Mouse (Mus musculus): ENCODE data around the gene Jak1. TPM values are rescaled to one million over a fixed set of nuclear protein-coding genes. Genes with fewer than 3 reads are reported as not detected.

The Jak1 gene
- 45.2 and 55.1 TPM in 2 replicates for polyA plus RNA-seq (2012; rRNA removed)

DNA sequence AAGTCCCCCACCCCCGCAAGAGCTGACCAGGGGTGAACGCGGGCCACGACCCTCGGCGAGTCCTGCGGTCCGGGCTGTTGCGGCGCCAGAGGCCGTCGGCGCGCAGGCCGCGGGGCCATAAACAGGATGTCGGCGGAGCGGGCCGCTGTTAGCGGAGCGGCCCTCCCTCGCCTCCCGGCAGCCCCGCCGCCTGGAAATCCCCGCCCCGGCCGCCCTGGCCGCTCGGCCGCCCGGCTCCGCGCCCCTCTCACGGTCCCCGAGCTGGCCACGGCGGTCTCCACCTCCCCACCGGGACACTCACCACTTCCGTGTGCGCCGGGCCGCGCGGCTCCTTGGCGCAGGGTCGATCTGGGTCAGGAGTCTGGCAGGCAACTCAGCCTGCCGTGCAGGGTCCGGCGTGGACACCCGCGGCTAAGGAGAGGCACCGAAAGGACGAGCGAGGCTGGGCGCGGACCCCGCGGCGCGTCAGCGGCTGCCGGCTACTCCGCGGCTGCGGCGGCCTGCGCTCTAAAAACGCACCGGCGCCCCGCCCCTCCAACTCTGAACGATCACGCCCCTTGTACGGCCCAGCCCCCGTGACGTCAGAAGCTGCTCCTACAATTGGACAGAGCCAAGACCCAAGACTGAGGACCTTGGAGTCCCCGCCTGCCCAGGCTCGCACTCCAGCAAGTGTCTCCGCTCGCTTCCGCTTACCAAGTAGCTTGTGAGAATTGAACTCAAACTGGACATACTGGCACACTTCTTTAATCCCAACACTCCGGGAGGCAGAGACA lies at the start of gene Jak1:
TSS of gene Jak1 (minus strand) at position 542 of the 773 bp plus-strand sequence.
- DNase-seq: peak; percentile 99
- TF ChIP-seq POLR2A (IDR thresholded peaks at IDR 0.05; ENCODE audit: borderline replicate concordance, extremely low read depth, low read depth, low read length): peak; percentile 97
- no peak for TF ChIP-seq CTCF (IDR thresholded peaks at IDR 0.05; ENCODE audit: insufficient read depth, low read length)
- WGBS: under 1% methylated on average over 73 of the region's 84 CpGs
- Histone ChIP-seq H3K4me3 (replicated peaks; ENCODE audit: extremely low read depth, low read depth, low read length) (peak within 1 kb of the TSS; percentile 89), H3K4me1 (ENCODE audit: control insufficient read depth, insufficient read depth, low read length) (peaks cover 15% of the 10 kb centered on the region)

DNA sequence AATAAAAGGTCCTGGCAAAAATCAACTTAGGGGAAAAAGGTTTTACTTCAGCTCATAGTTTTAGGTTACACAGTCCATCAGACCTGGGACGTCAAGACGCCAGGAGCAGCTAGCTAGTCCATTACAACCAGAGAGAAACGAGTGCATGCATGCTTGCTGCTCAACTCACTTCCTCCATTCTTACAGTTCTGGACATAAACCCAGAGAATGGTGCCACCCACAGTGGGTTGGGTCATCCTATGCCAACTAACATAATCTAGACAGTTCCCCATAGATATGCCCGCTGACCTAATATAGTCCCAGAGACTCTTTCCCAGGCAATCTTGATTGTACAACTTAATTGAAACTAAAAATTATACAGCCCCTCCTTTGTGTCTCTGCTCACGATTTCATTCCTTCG lies 47.0 kb upstream of the Jak1 start:
- TF ChIP-seq POLR2A (IDR thresholded peaks at IDR 0.05; ENCODE audit: borderline replicate concordance, extremely low read depth, low read depth, low read length): no peak
- no peak for TF ChIP-seq CTCF (IDR thresholded peaks at IDR 0.05; ENCODE audit: insufficient read depth, low read length)
- Histone ChIP-seq H3K4me3 (replicated peaks; ENCODE audit: extremely low read depth, low read depth, low read length) (no peak overlapping the region), H3K4me1 (ENCODE audit: control insufficient read depth, insufficient read depth, low read length) (no peaks in the 10 kb centered on the region)
- DNase-seq: no peak
- WGBS: 77% methylated on average over 6 of the region's 6 CpGs

DNA sequence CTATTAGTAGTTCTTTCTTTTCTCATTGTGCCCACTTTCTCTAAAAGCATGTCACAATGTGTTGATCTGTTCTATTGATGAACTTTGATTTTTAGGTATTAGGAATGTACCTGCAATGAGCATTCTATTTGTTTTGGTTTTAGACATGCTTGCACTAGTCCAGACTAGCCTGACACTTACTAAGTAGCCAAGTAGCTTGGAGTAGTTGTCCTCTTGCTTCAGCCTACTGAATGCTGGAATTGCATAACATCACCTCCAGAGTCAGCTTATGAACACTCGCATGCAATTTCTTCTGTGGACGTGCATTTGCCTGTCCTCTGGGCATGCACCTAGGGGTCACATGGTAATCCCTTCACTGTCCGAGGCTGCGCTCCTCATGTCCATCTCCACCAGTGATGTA lies 43.1 kb upstream of the Jak1 start:
- no peak for DNase-seq
- Histone ChIP-seq H3K4me1 (ENCODE audit: control insufficient read depth, insufficient read depth, low read length) (no peaks in the 10 kb centered on the region), H3K4me3 (replicated peaks; ENCODE audit: extremely low read depth, low read depth, low read length) (no peak overlapping the region)
- TF ChIP-seq POLR2A (IDR thresholded peaks at IDR 0.05; ENCODE audit: borderline replicate concordance, extremely low read depth, low read depth, low read length) (no peak), CTCF (IDR thresholded peaks at IDR 0.05; ENCODE audit: insufficient read depth, low read length) (no peak)
- 86% methylated on average over 4 of the region's 4 CpGs for WGBS

DNA sequence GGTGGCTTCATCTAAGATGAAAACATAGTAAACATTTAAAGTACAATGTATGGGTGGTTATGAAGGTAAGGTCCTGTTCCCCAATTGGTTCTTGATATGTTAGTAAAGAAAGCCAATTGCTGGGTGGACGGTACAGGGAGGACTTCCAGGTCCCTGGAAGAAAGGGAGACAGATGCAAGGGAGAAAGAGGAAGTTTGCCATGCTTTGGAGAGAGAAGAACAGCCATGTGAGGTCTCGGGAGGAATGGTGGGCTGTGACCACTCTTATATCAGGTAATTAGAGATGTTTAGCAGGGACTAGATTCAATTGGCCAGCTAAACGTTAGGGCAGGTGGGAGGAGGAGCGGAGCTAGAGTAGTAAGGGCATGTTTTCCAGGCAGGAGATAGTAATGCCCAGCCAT lies 42.2 kb upstream of the Jak1 start:
- Histone ChIP-seq H3K4me1 (ENCODE audit: control insufficient read depth, insufficient read depth, low read length) (no peaks in the 10 kb centered on the region), H3K4me3 (replicated peaks; ENCODE audit: extremely low read depth, low read depth, low read length) (no peak overlapping the region)
- no peak for TF ChIP-seq POLR2A (IDR thresholded peaks at IDR 0.05; ENCODE audit: borderline replicate concordance, extremely low read depth, low read depth, low read length)
- 78% methylated on average over 4 of the region's 4 CpGs for WGBS
- no peak for DNase-seq

DNA sequence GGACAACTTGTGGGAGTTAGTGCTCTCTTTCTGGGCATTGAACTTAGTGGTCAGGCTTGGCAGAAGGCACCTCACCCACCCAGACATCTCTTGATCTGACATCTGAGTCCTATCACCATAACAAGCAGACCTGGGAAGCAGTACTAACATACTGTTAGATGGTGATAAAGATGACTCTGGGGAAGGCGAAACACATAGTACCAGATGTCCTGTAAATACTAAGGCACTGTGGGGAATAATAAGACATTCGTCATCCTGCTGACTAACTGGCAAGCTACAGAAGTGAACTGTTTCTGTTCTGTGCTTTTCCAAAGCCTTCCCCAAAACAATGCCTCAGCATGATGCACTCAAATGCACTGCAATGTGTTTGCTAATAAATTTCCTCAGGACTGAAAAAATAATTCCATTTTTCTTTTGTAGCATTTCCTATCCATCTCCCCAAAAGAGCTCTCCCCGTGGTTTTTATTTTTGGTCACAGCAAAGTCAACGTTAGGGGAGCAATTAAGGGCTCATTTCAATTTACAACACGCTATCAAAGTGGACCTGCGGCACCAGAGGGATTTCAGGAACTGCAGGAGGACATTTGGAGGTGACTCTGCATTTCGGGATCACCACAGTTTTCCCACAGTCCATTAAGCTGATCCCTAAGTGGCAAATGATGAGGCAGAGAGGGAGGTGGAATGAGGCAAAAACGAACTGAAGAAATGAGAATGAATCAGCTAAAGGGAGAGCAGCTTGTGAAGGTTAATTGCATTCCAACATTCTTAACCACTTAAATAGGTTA lies 41.2 kb upstream of the Jak1 start:
- DNase-seq: no peak
- TF ChIP-seq CTCF (IDR thresholded peaks at IDR 0.05; ENCODE audit: insufficient read depth, low read length) (no peak), POLR2A (IDR thresholded peaks at IDR 0.05; ENCODE audit: borderline replicate concordance, extremely low read depth, low read depth, low read length) (no peak)
- no peaks in the 10 kb centered on the region for H3K4me1 ChIP-seq (ENCODE audit: control insufficient read depth, insufficient read depth, low read length)
- 46% methylated on average over 8 of the region's 8 CpGs for WGBS
- no peak overlapping the region for H3K4me3 ChIP-seq (replicated peaks; ENCODE audit: extremely low read depth, low read depth, low read length)

DNA sequence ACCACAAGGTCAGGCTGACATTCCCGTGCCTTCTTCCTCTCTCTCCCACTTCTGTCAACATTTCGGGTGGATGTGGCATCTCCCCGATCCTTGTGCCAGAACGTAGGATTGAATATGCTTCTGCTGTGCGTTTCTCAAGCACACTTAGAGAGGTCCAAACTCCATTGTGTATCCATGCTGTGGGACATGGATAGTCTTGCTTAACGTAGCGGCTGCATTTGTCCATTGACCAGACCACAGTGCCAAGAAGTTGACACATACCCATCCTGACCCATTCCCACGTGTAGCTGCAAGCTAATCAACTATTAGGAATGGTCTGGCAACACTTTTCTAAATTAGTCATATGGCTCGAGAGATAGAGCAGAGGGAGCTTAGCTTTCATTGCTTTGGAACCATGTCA lies 40.0 kb upstream of the Jak1 start:
- 56% methylated on average over 9 of the region's 9 CpGs for WGBS
- H3K4me1 ChIP-seq (ENCODE audit: control insufficient read depth, insufficient read depth, low read length): no peaks in the 10 kb centered on the region
- no peak for DNase-seq
- H3K4me3 ChIP-seq (replicated peaks; ENCODE audit: extremely low read depth, low read depth, low read length): no peak overlapping the region
- TF ChIP-seq CTCF (IDR thresholded peaks at IDR 0.05; ENCODE audit: insufficient read depth, low read length) (no peak), POLR2A (IDR thresholded peaks at IDR 0.05; ENCODE audit: borderline replicate concordance, extremely low read depth, low read depth, low read length) (no peak)

DNA sequence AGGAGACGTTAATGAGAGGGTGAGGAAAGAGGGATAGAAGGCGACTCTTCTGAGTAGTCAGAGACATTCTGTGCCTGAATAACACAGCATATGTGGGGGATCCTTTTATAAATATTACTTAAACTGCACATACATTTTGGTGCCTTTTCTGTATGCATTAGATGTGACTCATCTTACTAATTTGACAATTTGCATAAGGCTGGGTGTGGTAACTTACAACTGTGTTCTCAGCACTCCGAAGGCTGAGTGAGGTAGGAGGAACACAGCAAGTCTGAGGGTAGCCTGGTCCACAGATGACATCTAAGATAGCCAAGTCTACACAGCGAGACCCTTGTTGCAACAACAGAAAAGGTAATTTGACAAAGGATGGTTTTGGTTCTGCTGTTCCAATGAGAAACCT lies 39.0 kb upstream of the Jak1 start:
- 92% methylated on average over 4 of the region's 4 CpGs for WGBS
- DNase-seq: no peak
- H3K4me1 ChIP-seq (ENCODE audit: control insufficient read depth, insufficient read depth, low read length): no peaks in the 10 kb centered on the region
- H3K4me3 ChIP-seq (replicated peaks; ENCODE audit: extremely low read depth, low read depth, low read length): no peak overlapping the region
- TF ChIP-seq CTCF (IDR thresholded peaks at IDR 0.05; ENCODE audit: insufficient read depth, low read length): no peak
- no peak for TF ChIP-seq POLR2A (IDR thresholded peaks at IDR 0.05; ENCODE audit: borderline replicate concordance, extremely low read depth, low read depth, low read length)

DNA sequence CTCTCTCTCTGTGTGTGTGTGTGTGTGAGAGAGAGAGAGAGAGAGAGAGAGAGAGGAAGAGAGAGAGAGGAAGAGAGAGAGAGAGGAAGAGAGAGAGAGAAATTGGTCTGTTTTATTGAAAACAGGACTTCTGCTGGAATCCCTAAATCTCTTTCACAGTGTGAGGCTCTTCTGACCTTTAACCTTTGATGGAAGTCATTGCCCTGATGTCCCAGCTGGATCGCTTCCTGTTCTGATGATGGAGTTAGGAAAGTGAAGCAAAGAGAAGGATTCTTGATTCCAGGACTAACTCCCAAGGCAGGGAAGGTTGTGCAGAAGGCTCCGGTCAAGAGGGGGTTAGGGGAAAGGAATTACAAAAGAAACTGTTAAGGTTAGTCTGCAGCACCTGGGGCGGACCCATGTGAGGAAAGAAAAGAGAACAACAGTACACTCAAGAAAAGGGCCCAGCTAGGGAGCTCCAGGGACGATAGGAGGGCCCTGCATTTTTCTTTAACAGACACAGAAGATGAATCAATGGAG lies 35.4 kb upstream of the Jak1 start:
- 78% methylated on average over 4 of the region's 4 CpGs for WGBS
- no peak for DNase-seq
- H3K4me1 ChIP-seq (ENCODE audit: control insufficient read depth, insufficient read depth, low read length): no peaks in the 10 kb centered on the region
- TF ChIP-seq POLR2A (IDR thresholded peaks at IDR 0.05; ENCODE audit: borderline replicate concordance, extremely low read depth, low read depth, low read length) (no peak), CTCF (IDR thresholded peaks at IDR 0.05; ENCODE audit: insufficient read depth, low read length) (no peak)
- H3K4me3 ChIP-seq (replicated peaks; ENCODE audit: extremely low read depth, low read depth, low read length): no peak overlapping the region

DNA sequence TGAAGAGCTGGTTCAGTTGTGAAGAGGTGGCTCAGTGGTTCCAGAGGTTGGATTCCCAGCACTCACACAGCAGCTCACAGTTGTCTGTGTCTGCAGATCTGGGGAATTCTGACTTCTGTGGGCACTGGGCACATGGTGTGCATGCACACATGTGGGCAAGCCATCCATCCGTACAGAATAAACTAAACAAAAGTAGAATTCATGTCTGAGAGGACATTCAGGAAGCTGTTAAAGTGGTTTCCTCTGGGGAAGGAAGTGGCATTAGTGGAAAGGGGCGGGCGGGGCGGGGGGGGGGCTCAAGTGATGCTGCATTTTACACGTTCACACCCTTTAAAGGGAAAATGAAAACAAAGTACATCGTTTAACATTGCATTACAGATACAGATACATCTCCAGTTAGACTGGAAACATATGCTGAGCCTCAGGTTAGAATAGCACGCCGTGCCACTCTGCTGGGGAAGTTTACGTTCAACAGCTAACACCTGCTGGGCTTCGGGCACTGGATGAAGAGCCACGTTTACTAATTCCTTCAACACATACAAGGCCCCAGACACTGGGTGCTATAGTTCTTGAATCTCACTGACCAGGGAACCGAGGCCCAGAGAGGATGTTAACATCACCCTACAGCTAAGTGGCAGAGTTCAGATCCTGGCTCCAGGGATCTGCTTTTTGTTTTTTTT lies 33.4 kb upstream of the Jak1 start:
- no peak overlapping the region for H3K4me3 ChIP-seq (replicated peaks; ENCODE audit: extremely low read depth, low read depth, low read length)
- H3K4me1 ChIP-seq (ENCODE audit: control insufficient read depth, insufficient read depth, low read length): peaks cover 2% of the 10 kb centered on the region; the same call in 1 of the 2 replicates
- DNase-seq: no peak
- WGBS: 44% methylated on average over 12 of the region's 12 CpGs
- TF ChIP-seq POLR2A (IDR thresholded peaks at IDR 0.05; ENCODE audit: borderline replicate concordance, extremely low read depth, low read depth, low read length) (no peak), CTCF (IDR thresholded peaks at IDR 0.05; ENCODE audit: insufficient read depth, low read length) (no peak)

Data from lung, adult 2 months (tissue).